Comparison of ENCODE assay signal across 8 mouse cellular contexts in genomic region chr2:65413746-65414145, GRCm38 (mm10). TPM values are rescaled to one million over a fixed set of nuclear protein-coding genes. Genes with fewer than 3 reads are reported as not detected.
DNase-seq lines count a peak whose midpoint lies in the region; ATAC-seq and TF ChIP-seq lines count a peak whose summit lies in the region.

No protein-coding gene starts in this region.

- TF ChIP-seq CTCF in heart, adult 2 months (IDR thresholded peaks at IDR 0.05), result peak; percentile 89

- H3K4me2 ChIP-seq in embryonic facial prominence, embryonic 13.5 days, result peak overlapping the region; percentile 63
- H3K4me2 ChIP-seq in hindbrain, embryonic 14.5 days (replicated peaks), result peak overlapping the region; percentile 61
- H3K4me2 ChIP-seq in liver, embryonic 11.5 days, result peak overlapping the region; percentile 62

- no peak for ATAC-seq in embryonic facial prominence, embryonic 13.5 days (ENCODE audit: insufficient number of reproducible peaks, insufficient read depth, low FRiP score, low TSS enrichment, low read depth)
- peak; percentile 69 for ATAC-seq in hindbrain, embryonic 14.5 days (ENCODE audit: low FRiP score)
- peak; percentile 46; the same call in 1 of the 2 replicates for ATAC-seq in liver, embryonic 11.5 days (replicated peaks; ENCODE audit: low FRiP score)

- intact Hi-C loops in heart, adult 2 months (cut with DNase I), result loop anchor here (1.0 to 5.0 kb wide), 2 partner anchors 154 to 254 kb away; partner anchors contain the start of gene Scn3a

- H3K4me3 ChIP-seq in heart, adult 2 months, result peak overlapping the region; percentile 40
- peak overlapping the region; percentile 33 for H3K4me3 ChIP-seq in embryonic facial prominence, embryonic 13.5 days
- peak overlapping the region; percentile 21 for H3K4me3 ChIP-seq in hindbrain, embryonic 14.5 days (replicated peaks; ENCODE audit: low read length)
- H3K4me3 ChIP-seq in liver, embryonic 11.5 days (ENCODE audit: low read depth, low read length), result peak overlapping the region; percentile 23; the same call in 1 of the 2 replicates

- 0 out of 2 replicates have a peak, but pooled peaks cover 5% of the 10 kb centered on the region for H3K9me3 ChIP-seq in embryonic facial prominence, embryonic 13.5 days
- H3K9me3 ChIP-seq in hindbrain, embryonic 14.5 days (ENCODE audit: control insufficient read depth, low read length), result peaks cover 8% of the 10 kb centered on the region; the same call in 1 of the 2 replicates
- H3K9me3 ChIP-seq in liver, embryonic 11.5 days (ENCODE audit: control insufficient read depth, low read length), result no peaks in the 10 kb centered on the region

- no peak for TF ChIP-seq POLR2A in heart, adult 2 months (IDR thresholded peaks at IDR 0.05; ENCODE audit: insufficient read depth, low read depth, low read length)

- no peak for DNase-seq in heart, adult 2 months
- DNase-seq in heart, adult 11 months, result no peak
- peak; percentile 70 for DNase-seq in Muller cell, postnatal 12 days (ENCODE audit: inconsistent ontology term)
- DNase-seq in hindbrain, embryonic 14.5 days (ENCODE audit: low spot score), result peak; percentile 87
- no peak for DNase-seq in liver, embryonic 11.5 days (ENCODE audit: low spot score)
- peak; percentile 27 for DNase-seq in neural tube, embryonic 10.5 days (ENCODE audit: extremely low spot score, low spot score)
- no peak for DNase-seq in ovary, postnatal 10 days (ENCODE audit: low spot score)

- no peaks in the 10 kb centered on the region for H3K27me3 ChIP-seq in heart, adult 2 months (ENCODE audit: control insufficient read depth, insufficient read depth, low read length)
- no peaks in the 10 kb centered on the region for H3K27me3 ChIP-seq in embryonic facial prominence, embryonic 13.5 days
- H3K27me3 ChIP-seq in hindbrain, embryonic 14.5 days (ENCODE audit: control insufficient read depth, insufficient read depth, low read length), result no peaks in the 10 kb centered on the region
- H3K27me3 ChIP-seq in liver, embryonic 11.5 days (replicated peaks; ENCODE audit: control insufficient read depth, insufficient read depth, low read length), result no peaks in the 10 kb centered on the region

- H3K9ac ChIP-seq in heart, adult 2 months (ENCODE audit: low read depth, low read length), result peak overlapping the region; percentile 52; the same call in 1 of the 2 replicates
- no peak overlapping the region for H3K9ac ChIP-seq in embryonic facial prominence, embryonic 13.5 days
- peak overlapping the region; percentile 58 for H3K9ac ChIP-seq in hindbrain, embryonic 14.5 days
- no peak overlapping the region for H3K9ac ChIP-seq in liver, embryonic 11.5 days (ENCODE audit: low read depth, low read length)

- 2% methylated on average over 3 of the region's 3 CpGs for WGBS in heart, adult 2 months
- 0% methylated on average over 3 of the region's 3 CpGs for WGBS in embryonic facial prominence, embryonic 13.5 days
- 0% methylated on average over 3 of the region's 3 CpGs for whole genome bisulfite sequencing in hindbrain, embryonic 14.5 days
- WGBS in liver, embryonic 11.5 days, result 2% methylated on average over 3 of the region's 3 CpGs

- no peak for TF ChIP-seq EP300 in heart, adult 2 months (IDR thresholded peaks at IDR 0.05; ENCODE audit: insufficient read depth, low read depth, low read length)

- H3K36me3 ChIP-seq in heart, adult 2 months (ENCODE audit: control insufficient read depth, insufficient read depth, low read length), result no peaks in the 10 kb centered on the region
- H3K36me3 ChIP-seq in embryonic facial prominence, embryonic 13.5 days, result no peaks in the 10 kb centered on the region
- H3K36me3 ChIP-seq in hindbrain, embryonic 14.5 days (replicated peaks; ENCODE audit: control insufficient read depth, insufficient read depth), result no peaks in the 10 kb centered on the region
- H3K36me3 ChIP-seq in liver, embryonic 11.5 days (ENCODE audit: control insufficient read depth, insufficient read depth, low read length), result no peaks in the 10 kb centered on the region

- peaks cover 2% of the 10 kb centered on the region for H3K4me1 ChIP-seq in heart, adult 2 months (ENCODE audit: control insufficient read depth, insufficient read depth, low read length)
- H3K4me1 ChIP-seq in embryonic facial prominence, embryonic 13.5 days, result peaks cover 8% of the 10 kb centered on the region
- peaks cover 26% of the 10 kb centered on the region for H3K4me1 ChIP-seq in hindbrain, embryonic 14.5 days (replicated peaks; ENCODE audit: control insufficient read depth, insufficient read depth, low read length)
- no peaks in the 10 kb centered on the region for H3K4me1 ChIP-seq in liver, embryonic 11.5 days (replicated peaks; ENCODE audit: control insufficient read depth, insufficient read depth, low read length)

- H3K27ac ChIP-seq in heart, adult 2 months, result peak overlapping the region; percentile 56
- H3K27ac ChIP-seq in embryonic facial prominence, embryonic 13.5 days, result peak overlapping the region; percentile 51; the same call in 1 of the 2 replicates
- peak overlapping the region; percentile 84 for H3K27ac ChIP-seq in hindbrain, embryonic 14.5 days
- H3K27ac ChIP-seq in liver, embryonic 11.5 days (ENCODE audit: low read depth, low read length), result no peak overlapping the region

- H3K79me2 ChIP-seq in heart, adult 2 months (replicated peaks; ENCODE audit: control insufficient read depth, insufficient read depth, low read length), result no peaks in the 10 kb centered on the region

RNA-seq across cellular contexts. Expression of gene Slc38a11, which starts 49.9 kb away (rescaled TPM):
- 1 to 10 TPM; 1.3 to 1.4 TPM for total RNA-seq in heart, adult 2 months (2021)
- 1.3 and 2.7 TPM in 2 replicates for polyA plus RNA-seq in heart, adult 2 months (2012; rRNA removed)
- 0.27 TPM in 1 of 2 replicates, not detected in the other for polyA plus RNA-seq in embryonic facial prominence, embryonic 13.5 days (2015; fragmentation: Nextera tagmentation; extraction: Ambion mirVana)
- polyA plus RNA-seq in hindbrain, embryonic 14.5 days (2014; fragmentation: Nextera tagmentation; extraction: Ambion mirVana), result 1.5 and 3.0 TPM in 2 replicates
- polyA plus RNA-seq in liver, embryonic 11.5 days (2014; fragmentation: Nextera tagmentation; extraction: Ambion mirVana), result 0.23 TPM in 1 of 2 replicates, not detected in the other

Comparison
In these comparisons a context has a peak if more than half of its experiments do, and no peak if none do; other contexts are left out.
1. DNase-seq: peak in Muller cell, postnatal 12 days (single experiment), hindbrain, embryonic 14.5 days (single experiment) and neural tube, embryonic 10.5 days (single experiment); none in heart, adult 2 months (0 of 2), heart, adult 11 months (single experiment), liver, embryonic 11.5 days (single experiment) and ovary, postnatal 10 days (single experiment).
2. H3K9ac ChIP-seq: peak in heart, adult 2 months (single experiment) and hindbrain, embryonic 14.5 days (single experiment); none in embryonic facial prominence, embryonic 13.5 days (single experiment) and liver, embryonic 11.5 days (single experiment).
3. Peak in every context shown above with its lines, with median percentiles within 50 percentile points of each other: H3K4me3 ChIP-seq and H3K4me2 ChIP-seq.